Mouse (Mus musculus) forebrain, postnatal 0 days (tissue): ENCODE measurements around the gene Mrgpra2a. TPM values are rescaled to one million over a fixed set of nuclear protein-coding genes. Genes with fewer than 3 reads are reported as not detected.
"Not testable (repeated sequence)": the region's sequence is repeated elsewhere in the genome, so short reads cannot be mapped to it uniquely, and the experiment has no call there.

Experiments
- ATAC-seq: fragments of 200-750 bp; cut with Nextera tagmentation; 2 replicates; pipeline ENCODE4 v1.8.0; 2017; ENCODE audit warnings: mild to moderate bottlenecking, moderate library complexity
- DNase-seq: peaks from one replicate; pipeline ENCODE4 v3.0.0-alpha.2; 2015
- H3K27ac ChIP-seq: fragments of 300-500 bp; sonication (generic); 2 replicates; pipeline ENCODE4 v1.5.1; 2014; ENCODE audit warnings: low read depth, mild to moderate bottlenecking, antibody characterized with exemption, low read length, moderate library complexity, mixed read lengths
- H3K27me3 ChIP-seq: fragments of 300-500 bp; sonication (generic); 2 replicates; pipeline ENCODE4 v1.6.1; 2014; ENCODE audit warnings: mild to moderate bottlenecking, low read length, mixed read lengths; ENCODE audit not compliant: insufficient read depth
- H3K36me3 ChIP-seq: fragments of 300-500 bp; sonication (generic); 2 replicates; pipeline ENCODE4 v1.6.1; 2014; ENCODE audit warnings: mild to moderate bottlenecking, moderate library complexity; ENCODE audit not compliant: insufficient read depth
- H3K4me1 ChIP-seq: fragments of 300-500 bp; sonication (generic); 2 replicates; pipeline ENCODE4 v1.6.1; 2014; ENCODE audit warnings: antibody characterized with exemption; ENCODE audit not compliant: insufficient read depth
- H3K4me2 ChIP-seq: fragments of 300-500 bp; sonication (generic); 2 replicates; pipeline ENCODE4 v1.6.1; 2014; ENCODE audit warnings: low read depth, mild to moderate bottlenecking, moderate library complexity
- H3K4me3 ChIP-seq: fragments of 300-500 bp; sonication (generic); 2 replicates; pipeline ENCODE4 v1.5.1; 2014; ENCODE audit warnings: low read depth, low read length, mixed read lengths
- H3K9ac ChIP-seq: fragments of 300-500 bp; sonication (generic); 2 replicates; pipeline ENCODE4 v1.6.1; 2014; ENCODE audit warnings: mild to moderate bottlenecking
- H3K9me3 ChIP-seq: fragments of 300-500 bp; sonication (generic); 2 replicates; pipeline ENCODE4 v1.6.1; 2016; ENCODE audit warnings: low read length
- WGBS: fragments of 180-500 bp; shearing (Covaris S2); extraction: QIAGEN DNeasy Blood & Tissue Kit; methylation state at CpG from one replicate; pipeline ENCODE4 v1.1.7; 2014; 5-methylcytosine and 5-hydroxymethylcytosine counted together
- polyA plus RNA-seq: library from polyadenylated mRNA; unstranded; fragments of >200 nt; fragmentation: Nextera tagmentation; extraction: Ambion mirVana; gene quantifications from 2 replicates; pipeline ENCODE4 v1.2.1, GENCODE M21; 2015
- total RNA-seq: library from RNA; depleted of rRNA; stranded (reverse); fragments of >200 nt; gene quantifications from 2 replicates; pipeline ENCODE4 v1.2.3, GENCODE M21; 2014; rRNA removed

Mrgpra2a gene
- not detected in 2 replicates for total RNA-seq
- not detected in 2 replicates for polyA plus RNA-seq

GRCm38 (mm10) chr7:47452015-47452414 lies at the start of gene Mrgpra2a:
Mrgpra2a (minus strand) TSS chr7:47452139.
- H3K4me2 ChIP-seq, H3K9ac ChIP-seq, H3K27ac ChIP-seq, H3K9me3 ChIP-seq, ATAC-seq, H3K4me3 ChIP-seq, DNase-seq, H3K4me1 ChIP-seq, H3K27me3 ChIP-seq, H3K36me3 ChIP-seq: not testable (repeated sequence)
- no CpG with 5 or more reads among the region's 1 CpGs for WGBS

GRCm38 (mm10) chr7:47491266-47491665 lies 39.3 kb upstream of the Mrgpra2a start:
- not testable (repeated sequence) for H3K27me3 ChIP-seq, H3K4me1 ChIP-seq, H3K27ac ChIP-seq, DNase-seq, ATAC-seq, H3K36me3 ChIP-seq, H3K9ac ChIP-seq, H3K9me3 ChIP-seq, H3K4me2 ChIP-seq, H3K4me3 ChIP-seq

- H3K9ac ChIP-seq, H3K27me3 ChIP-seq, DNase-seq, H3K4me2 ChIP-seq, H3K27ac ChIP-seq, ATAC-seq, H3K36me3 ChIP-seq, H3K4me3 ChIP-seq, H3K9me3 ChIP-seq, H3K4me1 ChIP-seq: not testable (repeated sequence)
- WGBS: no CpG with 5 or more reads among the region's 1 CpGs
These were observed 37.5 kb upstream of the Mrgpra2a start for GRCm38 (mm10) chr7:47489438-47489837.

GRCm38 (mm10) chr7:47483181-47483580 lies 31.2 kb upstream of the Mrgpra2a start:
- H3K36me3 ChIP-seq, H3K9me3 ChIP-seq, H3K4me1 ChIP-seq, H3K27me3 ChIP-seq, H3K4me2 ChIP-seq, H3K9ac ChIP-seq, H3K4me3 ChIP-seq, H3K27ac ChIP-seq, DNase-seq, ATAC-seq: not testable (repeated sequence)

- not testable (repeated sequence) for H3K9ac ChIP-seq, H3K36me3 ChIP-seq, H3K9me3 ChIP-seq, H3K4me1 ChIP-seq, H3K27me3 ChIP-seq, H3K4me2 ChIP-seq, ATAC-seq, H3K27ac ChIP-seq, DNase-seq, H3K4me3 ChIP-seq
- WGBS: 21% methylated on average over 1 of the region's 3 CpGs
These were observed 22.0 kb upstream of the Mrgpra2a start for GRCm38 (mm10) chr7:47473904-47474303.

GRCm38 (mm10) chr7:47465278-47465981 lies 13.5 kb upstream of the Mrgpra2a start:
- H3K27me3 ChIP-seq: not testable (repeated sequence)

GRCm38 (mm10) chr7:47445729-47446128 lies 6.2 kb downstream of the Mrgpra2a start:
- H3K9ac ChIP-seq, H3K9me3 ChIP-seq, H3K27ac ChIP-seq, H3K4me1 ChIP-seq, H3K4me3 ChIP-seq, H3K27me3 ChIP-seq, H3K36me3 ChIP-seq, DNase-seq, H3K4me2 ChIP-seq, ATAC-seq: not testable (repeated sequence)

More at GRCm38 (mm10) chr7:47465278-47465981, 13.5 kb upstream of the Mrgpra2a start:
- H3K36me3 ChIP-seq, H3K9me3 ChIP-seq, H3K4me3 ChIP-seq, H3K27ac ChIP-seq, H3K4me1 ChIP-seq, H3K4me2 ChIP-seq, ATAC-seq, H3K9ac ChIP-seq, DNase-seq: not testable (repeated sequence)

- H3K4me3 ChIP-seq, H3K27me3 ChIP-seq, H3K4me1 ChIP-seq, H3K36me3 ChIP-seq, H3K4me2 ChIP-seq, DNase-seq, H3K9ac ChIP-seq, ATAC-seq, H3K9me3 ChIP-seq, H3K27ac ChIP-seq: not testable (repeated sequence)
- WGBS: 38% methylated on average over 1 of the region's 2 CpGs
These were observed 15.5 kb downstream of the Mrgpra2a start for GRCm38 (mm10) chr7:47436463-47436862.

- H3K9me3 ChIP-seq, H3K4me2 ChIP-seq, H3K4me1 ChIP-seq, H3K4me3 ChIP-seq, H3K27ac ChIP-seq, DNase-seq, H3K9ac ChIP-seq, H3K36me3 ChIP-seq, H3K27me3 ChIP-seq, ATAC-seq: not testable (repeated sequence)
These were observed 24.0 kb downstream of the Mrgpra2a start for GRCm38 (mm10) chr7:47427815-47428508.
